Mouse (Mus musculus): ENCODE measurements around the gene Man1b1.
A peak's percentile ranks its signal among the peaks of the same experiment; 100 is the strongest.

Man1b1 gene

DNA sequence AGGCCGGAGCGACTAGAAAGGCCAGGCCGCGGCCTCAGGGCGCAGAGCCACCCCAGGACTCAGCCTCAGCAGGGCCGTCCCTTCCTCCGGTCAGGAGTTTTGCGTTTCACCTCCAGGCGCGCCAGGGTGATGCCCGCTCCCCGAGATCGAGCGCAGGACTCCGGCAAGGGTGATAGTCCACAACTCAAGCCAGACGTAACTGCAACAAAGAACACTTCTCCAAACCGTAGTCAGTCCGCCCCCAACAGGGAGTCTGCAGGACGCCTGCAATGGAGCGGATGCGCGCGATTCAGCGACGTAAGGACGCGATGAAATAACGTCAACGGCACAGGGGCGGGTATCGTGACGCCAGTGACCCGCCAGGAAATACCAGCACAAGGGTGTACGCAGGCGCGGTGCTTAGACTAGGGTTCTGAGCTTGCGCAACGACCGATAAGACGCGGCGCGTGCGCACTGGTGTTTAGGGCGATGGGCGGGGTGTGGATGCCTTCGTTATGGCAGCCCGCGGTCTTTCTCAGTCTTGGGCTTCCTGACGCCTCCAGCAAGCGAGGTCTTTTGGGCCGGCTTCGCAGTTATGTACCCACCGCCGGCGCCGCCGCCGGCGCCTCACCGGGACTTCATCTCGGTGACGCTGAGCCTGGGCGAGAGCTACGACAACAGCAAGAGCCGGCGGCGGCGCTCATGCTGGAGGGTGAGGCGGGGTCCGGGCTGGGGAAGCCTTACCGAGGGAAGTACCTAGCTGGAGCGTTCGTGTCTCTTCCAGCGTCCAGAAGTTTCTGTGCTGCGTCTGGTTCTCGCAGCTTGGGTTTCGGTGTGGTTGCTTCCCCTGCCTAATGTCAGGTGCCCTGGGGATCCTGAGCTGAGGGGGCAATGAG is at the start of gene Man1b1:
Gene Man1b1, plus strand, starts transcription at position 53 of the 875 bp plus-strand sequence.
- DNase-seq (ENCODE audit: low spot score in 2 of 2), result peak; percentile 99 to 100

- DNase-seq (ENCODE audit: low spot score in 2 of 2), result no peak
Measured at GRCm38 (mm10) chr2:25285551-25285950, 46.6 kb upstream of the Man1b1 start.

GRCm38 (mm10) chr2:25286314-25286713 is 45.8 kb upstream of the Man1b1 start:
- DNase-seq (ENCODE audit: low spot score in 2 of 2), result no peak

GRCm38 (mm10) chr2:25286837-25287636 is 45.1 kb upstream of the Man1b1 start:
- DNase-seq (ENCODE audit: low spot score in 2 of 2), result no peak

- DNase-seq (ENCODE audit: low spot score in 2 of 2), result no peak
Measured at GRCm38 (mm10) chr2:25287927-25288649, 44.0 kb upstream of the Man1b1 start, which contains the start of gene Tmem210. Gene Tmem210, plus strand, starts transcription at chr2:25288145.

DNA sequence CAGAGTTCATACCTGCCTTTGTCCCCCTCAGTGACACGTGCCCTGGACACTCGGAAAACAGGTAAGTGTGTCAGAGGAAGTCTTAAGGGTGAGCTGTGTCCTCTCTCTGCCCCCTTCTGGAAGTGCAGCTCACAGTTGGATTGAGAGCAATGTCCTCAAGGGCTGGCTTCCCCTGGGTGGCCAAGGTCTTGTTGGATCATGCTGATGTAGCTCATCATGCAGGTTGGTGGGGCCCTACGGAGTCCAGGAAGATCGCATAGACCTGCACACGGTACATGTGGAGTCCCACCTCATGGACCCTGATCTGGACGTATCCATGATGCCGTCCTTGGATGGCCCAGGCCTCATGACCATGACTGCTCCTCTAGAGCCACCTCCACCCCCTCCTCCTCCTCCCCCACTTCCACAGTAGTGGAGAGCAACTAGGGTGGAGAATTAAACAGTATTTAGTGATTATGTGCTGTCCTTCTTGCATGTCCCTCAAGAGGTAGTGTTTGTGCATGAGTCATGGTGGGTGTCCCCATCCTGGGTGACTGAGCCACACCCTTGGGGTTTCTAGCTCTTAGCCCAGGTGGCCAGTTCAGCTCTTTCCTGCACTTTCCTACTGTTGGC is 43.3 kb upstream of the Man1b1 start:
- no peak for DNase-seq (ENCODE audit: low spot score in 2 of 2)

DNA sequence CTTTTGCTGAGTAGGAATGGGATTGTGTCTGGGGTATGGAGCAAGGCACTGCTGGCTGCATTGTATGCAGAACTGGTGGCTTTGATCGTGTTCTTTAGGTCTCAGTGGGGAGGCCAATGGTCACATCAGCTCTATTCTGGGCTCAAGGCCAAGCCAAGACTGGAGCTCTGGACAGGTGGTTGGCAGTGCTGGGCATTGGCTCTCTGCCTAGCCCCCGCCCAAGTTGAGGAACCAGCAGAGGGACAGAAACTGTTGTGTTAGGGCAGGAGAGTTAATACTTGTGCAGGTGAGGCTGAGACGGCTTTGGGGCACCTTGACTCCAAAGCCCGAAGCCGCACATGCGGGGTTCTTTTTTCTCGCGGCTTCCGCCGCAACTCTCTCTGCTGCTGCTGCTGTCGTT is 42.5 kb upstream of the Man1b1 start, which contains the start of gene Lrrc26:
Gene Lrrc26, plus strand, starts transcription at position 265 of the 400 bp plus-strand sequence.
- no peak for DNase-seq (ENCODE audit: low spot score in 2 of 2)

GRCm38 (mm10) chr2:25290101-25290815 is 41.9 kb upstream of the Man1b1 start:
- DNase-seq (ENCODE audit: low spot score in 2 of 2), result no peak

DNA sequence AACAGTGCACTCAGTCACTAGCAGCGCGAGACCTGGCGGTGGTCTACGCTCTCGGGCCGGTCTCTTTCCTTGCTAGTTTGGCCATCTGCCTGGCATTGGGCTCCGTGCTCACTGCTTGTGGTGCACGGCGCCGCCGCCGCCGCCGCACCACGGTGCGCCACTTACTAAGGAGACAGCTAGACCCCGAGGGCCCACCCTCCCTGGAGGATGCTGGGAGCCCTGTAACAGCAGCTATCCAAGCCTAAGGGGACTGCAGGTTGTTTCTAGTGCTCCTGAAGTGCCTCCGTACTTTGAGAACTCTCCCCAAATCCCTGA is 41.4 kb upstream of the Man1b1 start:
- DNase-seq (ENCODE audit: low spot score in 2 of 2), result no peak

- DNase-seq (ENCODE audit: low spot score in 2 of 2), result no peak
Measured at GRCm38 (mm10) chr2:25291184-25292053, 40.7 kb upstream of the Man1b1 start.

DNA sequence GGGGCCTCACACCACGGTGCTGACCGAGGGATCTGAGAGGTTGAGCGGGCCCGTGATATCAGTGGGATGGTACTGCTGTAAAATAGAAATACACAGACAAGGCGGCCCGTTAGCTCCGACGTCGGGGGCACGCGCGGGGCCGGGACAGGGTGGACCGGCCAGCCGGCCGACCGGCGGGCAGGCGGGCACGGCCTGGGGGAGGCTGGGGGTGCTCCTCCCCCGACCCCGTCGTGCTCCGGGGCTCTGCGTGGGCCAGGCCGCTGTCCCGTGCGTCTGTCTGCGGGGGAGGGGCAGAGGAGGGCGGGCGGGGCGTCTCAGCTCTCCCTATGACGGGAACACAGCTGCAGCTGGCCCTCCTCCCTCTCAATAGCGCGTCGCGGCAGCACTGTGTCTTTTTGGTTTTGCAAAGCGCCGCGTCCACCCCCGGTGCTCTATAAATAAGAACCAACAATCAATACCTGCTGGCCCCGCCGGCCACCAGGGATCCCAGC is 40.0 kb upstream of the Man1b1 start:
- DNase-seq (ENCODE audit: low spot score in 2 of 2), result peak in 1 of 2 experiments; percentile 29

GRCm38 (mm10) chr2:25292856-25293255 is 39.3 kb upstream of the Man1b1 start:
- DNase-seq (ENCODE audit: low spot score in 2 of 2), result peak in 1 of 2 experiments; percentile 70

DNA sequence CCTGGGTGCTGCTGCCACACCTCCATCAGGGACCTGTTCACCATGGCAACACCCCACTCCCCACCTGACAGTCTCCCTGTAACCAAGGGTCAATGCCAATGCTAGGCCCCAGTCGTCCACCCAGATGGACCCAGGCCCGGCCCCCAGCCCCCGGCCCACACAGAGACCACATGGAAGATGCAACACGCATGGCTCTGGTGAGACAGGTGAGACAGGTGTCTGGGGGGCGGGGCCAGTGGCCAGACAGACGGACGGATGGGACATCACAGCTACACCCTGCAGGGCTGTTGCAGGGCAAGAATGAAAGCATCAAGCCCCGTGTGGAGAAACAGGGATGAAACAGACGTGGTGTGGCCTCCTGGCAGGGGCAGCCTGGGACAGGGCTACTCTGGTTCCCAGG is 38.4 kb upstream of the Man1b1 start:
- no peak for DNase-seq (ENCODE audit: low spot score in 2 of 2)

DNA sequence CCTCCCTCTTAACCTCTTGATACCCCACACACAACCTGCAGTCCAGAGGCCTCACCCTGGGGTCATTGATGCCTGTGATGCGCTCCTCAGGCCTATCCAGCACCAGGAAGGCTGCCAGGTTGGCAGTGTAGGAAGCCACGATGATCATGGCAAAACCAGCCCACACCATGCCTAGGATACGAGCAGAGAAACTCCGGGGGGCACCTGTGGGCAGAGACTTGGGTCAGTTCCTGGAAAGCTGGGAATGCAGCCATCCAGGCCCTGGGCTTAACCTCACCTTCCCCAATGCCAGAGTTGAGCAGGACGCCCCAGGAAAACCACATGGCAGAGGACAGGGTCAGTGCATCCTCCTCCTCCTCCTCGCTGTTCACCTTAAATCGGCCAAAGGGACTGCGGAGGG is 35.0 kb upstream of the Man1b1 start:
- DNase-seq (ENCODE audit: low spot score in 2 of 2), result no peak

DNA sequence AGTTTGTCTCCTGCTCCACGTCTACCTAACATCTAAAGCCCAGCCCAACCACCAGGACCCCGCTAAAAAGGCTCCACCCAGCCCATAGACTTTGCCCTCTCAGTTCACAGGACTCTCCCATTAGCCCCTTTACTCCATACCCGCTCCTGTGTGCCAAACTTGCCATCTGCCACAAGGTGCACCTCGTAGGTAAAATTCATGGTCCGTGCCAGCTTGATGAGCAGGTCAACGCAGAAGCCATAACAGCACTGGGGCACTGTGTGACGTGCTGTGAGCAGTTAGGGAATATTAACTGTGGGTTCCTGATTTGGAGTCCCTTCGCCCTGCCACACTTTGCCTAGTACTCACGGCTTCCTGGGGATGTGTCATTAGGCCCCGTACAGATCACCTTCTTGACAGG is 34.1 kb upstream of the Man1b1 start:
- DNase-seq (ENCODE audit: low spot score in 2 of 2), result no peak

- DNase-seq (ENCODE audit: low spot score in 2 of 2), result no peak
Measured at GRCm38 (mm10) chr2:25303452-25303851, 28.7 kb upstream of the Man1b1 start.

- DNase-seq (ENCODE audit: low spot score in 2 of 2), result no peak
Measured at GRCm38 (mm10) chr2:25303931-25304656, 28.0 kb upstream of the Man1b1 start.

DNA sequence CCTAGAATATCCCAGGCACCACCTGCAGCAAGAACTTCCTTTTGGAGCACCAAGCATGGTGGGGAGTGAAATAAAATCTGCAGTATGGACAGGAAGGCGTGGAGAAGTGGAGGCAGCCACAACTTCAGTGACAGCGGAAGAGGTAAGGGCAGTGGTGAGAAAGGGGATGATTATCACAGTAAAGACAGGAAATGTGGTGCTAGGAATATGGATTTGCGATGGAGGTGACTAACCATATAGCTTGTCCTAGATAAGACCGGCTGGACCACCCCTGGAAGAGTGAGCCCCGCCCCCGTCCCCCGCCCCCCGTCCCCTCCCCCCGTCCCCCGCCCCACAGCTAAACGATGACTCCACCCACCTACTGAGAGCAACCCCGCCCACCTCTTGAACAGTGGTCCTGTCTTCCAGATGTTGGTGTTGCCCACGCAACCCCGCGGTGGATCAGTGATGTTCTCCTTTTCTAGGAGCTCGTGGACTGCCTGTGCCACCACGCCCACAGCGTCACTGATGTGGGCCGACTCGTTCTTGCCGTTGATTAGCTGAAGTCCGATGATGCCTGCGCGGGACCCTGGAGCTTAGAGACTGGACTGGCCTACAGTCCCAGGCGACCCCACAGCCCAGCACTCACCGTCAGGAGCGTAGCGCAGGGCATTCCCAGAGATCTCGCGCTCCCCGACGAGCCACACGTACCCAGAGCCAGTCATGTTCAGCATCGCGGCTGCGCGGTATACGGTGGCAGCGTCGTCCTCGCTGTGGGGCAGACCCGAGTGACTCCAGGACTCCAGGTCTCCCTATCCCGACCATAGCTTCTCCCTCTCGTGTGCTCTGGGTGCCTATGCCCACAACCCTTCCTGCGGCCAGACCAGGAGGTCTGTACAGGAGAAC is 27.2 kb upstream of the Man1b1 start:
- DNase-seq (ENCODE audit: low spot score in 2 of 2), result no peak

All from heart, adult 9 months (tissue).